Mouse (Mus musculus): ENCODE results near the gene Slc6a5. TPM values are rescaled to one million over a fixed set of nuclear protein-coding genes. Genes with fewer than 3 reads are reported as not detected.
"Not testable (repeated sequence)": the region's sequence is repeated elsewhere in the genome, so short reads cannot be mapped to it uniquely, and the experiment has no call there.

The Slc6a5 gene
- polyA plus RNA-seq, 1 experiment, result 0.01 TPM

DNA sequence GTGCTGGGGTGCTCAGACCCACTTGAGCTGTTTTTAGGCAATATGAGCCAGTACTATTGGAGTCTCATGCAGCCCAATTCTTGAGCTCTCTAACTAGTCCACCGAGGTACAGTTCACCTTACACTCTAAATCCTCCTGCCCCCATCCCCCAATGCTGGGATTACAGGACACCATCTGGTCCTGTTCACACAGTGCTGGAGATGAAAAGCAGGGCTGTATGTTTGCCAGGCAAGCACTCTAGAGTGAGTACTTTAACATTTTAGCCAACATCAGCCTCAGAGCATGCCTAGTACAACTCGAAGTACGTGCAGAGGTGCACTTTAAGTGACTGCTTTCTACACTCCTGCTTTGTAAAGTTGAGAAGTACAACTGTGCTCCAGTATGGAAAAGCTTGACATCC lies 18.6 kb downstream of the Slc6a5 start:
- no peak overlapping the region for H3K27ac ChIP-seq (ENCODE audit: control insufficient read depth, insufficient read depth, low read depth, low read length)
- H3K4me3 ChIP-seq (ENCODE audit: control insufficient read depth, low read depth, low read length), result no peak overlapping the region
- H3K36me3 ChIP-seq (ENCODE audit: control insufficient read depth, insufficient read depth, low read length), result no peaks in the 10 kb centered on the region
- H3K27me3 ChIP-seq (ENCODE audit: control insufficient read depth, insufficient read depth, low read length), result no peaks in the 10 kb centered on the region
- TF ChIP-seq POLR2A (IDR thresholded peaks at IDR 0.05; ENCODE audit: control insufficient read depth, low read depth, low read length) (no peak), CTCF (IDR thresholded peaks at IDR 0.05; ENCODE audit: control insufficient read depth, insufficient read depth, insufficient replicate concordance, low read depth, low read length) (no peak)
- H3K4me1 ChIP-seq (ENCODE audit: control insufficient read depth, insufficient read depth, low read length), result peaks cover 8% of the 10 kb centered on the region

GRCm38 (mm10) chr7:49929999-49930398 lies 20.1 kb downstream of the Slc6a5 start:
- Histone ChIP-seq H3K36me3 (ENCODE audit: control insufficient read depth, insufficient read depth, low read length) (no peaks in the 10 kb centered on the region), H3K27me3 (ENCODE audit: control insufficient read depth, insufficient read depth, low read length) (no peaks in the 10 kb centered on the region), H3K27ac (ENCODE audit: control insufficient read depth, insufficient read depth, low read depth, low read length) (no peak overlapping the region), H3K4me3 (ENCODE audit: control insufficient read depth, low read depth, low read length) (no peak overlapping the region), H3K4me1 (ENCODE audit: control insufficient read depth, insufficient read depth, low read length) (no peaks in the 10 kb centered on the region)
- TF ChIP-seq POLR2A (IDR thresholded peaks at IDR 0.05; ENCODE audit: control insufficient read depth, low read depth, low read length) (no peak), CTCF (IDR thresholded peaks at IDR 0.05; ENCODE audit: control insufficient read depth, insufficient read depth, insufficient replicate concordance, low read depth, low read length) (no peak)

GRCm38 (mm10) chr7:49933386-49934115 lies 23.6 kb downstream of the Slc6a5 start:
- H3K27me3 ChIP-seq (ENCODE audit: control insufficient read depth, insufficient read depth, low read length); H3K27ac ChIP-seq (ENCODE audit: control insufficient read depth, insufficient read depth, low read depth, low read length); H3K36me3 ChIP-seq (ENCODE audit: control insufficient read depth, insufficient read depth, low read length); H3K4me1 ChIP-seq (ENCODE audit: control insufficient read depth, insufficient read depth, low read length); H3K4me3 ChIP-seq (ENCODE audit: control insufficient read depth, low read depth, low read length): not testable (repeated sequence)

- Histone ChIP-seq H3K36me3 (ENCODE audit: control insufficient read depth, insufficient read depth, low read length) (no peaks in the 10 kb centered on the region), H3K27ac (ENCODE audit: control insufficient read depth, insufficient read depth, low read depth, low read length) (no peak overlapping the region)
- TF ChIP-seq CTCF (IDR thresholded peaks at IDR 0.05; ENCODE audit: control insufficient read depth, insufficient read depth, insufficient replicate concordance, low read depth, low read length) (no peak), POLR2A (IDR thresholded peaks at IDR 0.05; ENCODE audit: control insufficient read depth, low read depth, low read length) (no peak)
Measured at GRCm38 (mm10) chr7:49936821-49937220, 26.9 kb downstream of the Slc6a5 start.

DNA sequence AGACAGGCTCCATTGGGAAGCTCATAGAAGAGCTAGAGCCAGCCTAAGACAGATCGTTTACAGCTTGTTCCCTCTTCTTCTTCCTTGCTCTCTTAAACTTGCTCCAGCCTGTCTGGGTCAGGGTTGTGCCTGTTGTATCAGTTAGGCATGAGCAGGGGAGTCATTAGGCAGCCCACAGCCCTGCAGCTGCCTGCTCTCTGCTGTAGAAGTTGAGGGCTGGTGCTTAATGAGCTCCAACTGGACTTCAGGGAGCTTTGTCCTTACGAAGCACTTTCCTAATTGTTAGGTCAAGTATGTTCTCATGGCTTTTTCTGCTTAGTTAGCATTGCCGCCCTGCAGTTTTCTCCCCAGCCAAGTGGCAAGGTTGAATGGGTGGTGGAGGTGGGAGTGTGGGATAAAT lies 32.1 kb downstream of the Slc6a5 start:
- TF ChIP-seq CTCF (IDR thresholded peaks at IDR 0.05; ENCODE audit: control insufficient read depth, insufficient read depth, insufficient replicate concordance, low read depth, low read length) (no peak), POLR2A (IDR thresholded peaks at IDR 0.05; ENCODE audit: control insufficient read depth, low read depth, low read length) (no peak)
- no peak overlapping the region for H3K4me3 ChIP-seq (ENCODE audit: control insufficient read depth, low read depth, low read length)
- no peaks in the 10 kb centered on the region for H3K4me1 ChIP-seq (ENCODE audit: control insufficient read depth, insufficient read depth, low read length)
- H3K27ac ChIP-seq (ENCODE audit: control insufficient read depth, insufficient read depth, low read depth, low read length), result no peak overlapping the region
- no peaks in the 10 kb centered on the region for H3K36me3 ChIP-seq (ENCODE audit: control insufficient read depth, insufficient read depth, low read length)
- H3K27me3 ChIP-seq (ENCODE audit: control insufficient read depth, insufficient read depth, low read length), result no peaks in the 10 kb centered on the region

More at GRCm38 (mm10) chr7:49936821-49937220, 26.9 kb downstream of the Slc6a5 start:
- no peak overlapping the region for H3K4me3 ChIP-seq (ENCODE audit: control insufficient read depth, low read depth, low read length)
- no peaks in the 10 kb centered on the region for H3K4me1 ChIP-seq (ENCODE audit: control insufficient read depth, insufficient read depth, low read length)
- no peaks in the 10 kb centered on the region for H3K27me3 ChIP-seq (ENCODE audit: control insufficient read depth, insufficient read depth, low read length)

DNA sequence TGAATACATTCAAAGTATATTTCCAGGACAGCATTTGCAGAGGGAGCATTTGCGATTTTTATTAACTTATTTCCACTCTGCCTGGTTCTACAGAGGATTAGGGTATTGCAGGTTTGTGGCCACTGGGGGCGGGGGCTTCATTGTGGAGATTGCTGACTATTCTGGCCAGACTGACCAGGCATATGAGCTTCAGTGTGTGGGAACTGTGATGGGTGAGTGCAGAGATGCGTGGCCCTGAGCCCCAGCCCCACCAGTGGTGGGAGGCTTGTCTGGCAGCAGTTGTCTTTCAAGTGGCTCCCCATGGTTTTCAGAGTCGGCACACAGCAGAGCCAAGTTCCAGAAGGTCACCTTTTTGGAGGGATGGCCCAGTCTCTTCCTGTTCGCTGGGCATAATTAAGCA lies 32.5 kb downstream of the Slc6a5 start:
- no peak for TF ChIP-seq POLR2A (IDR thresholded peaks at IDR 0.05; ENCODE audit: control insufficient read depth, low read depth, low read length)
- TF ChIP-seq CTCF (IDR thresholded peaks at IDR 0.05; ENCODE audit: control insufficient read depth, insufficient read depth, insufficient replicate concordance, low read depth, low read length), result no peak
- Histone ChIP-seq H3K27ac (ENCODE audit: control insufficient read depth, insufficient read depth, low read depth, low read length) (no peak overlapping the region), H3K4me1 (ENCODE audit: control insufficient read depth, insufficient read depth, low read length) (no peaks in the 10 kb centered on the region), H3K27me3 (ENCODE audit: control insufficient read depth, insufficient read depth, low read length) (no peaks in the 10 kb centered on the region), H3K36me3 (ENCODE audit: control insufficient read depth, insufficient read depth, low read length) (no peaks in the 10 kb centered on the region), H3K4me3 (ENCODE audit: control insufficient read depth, low read depth, low read length) (no peak overlapping the region)

DNA sequence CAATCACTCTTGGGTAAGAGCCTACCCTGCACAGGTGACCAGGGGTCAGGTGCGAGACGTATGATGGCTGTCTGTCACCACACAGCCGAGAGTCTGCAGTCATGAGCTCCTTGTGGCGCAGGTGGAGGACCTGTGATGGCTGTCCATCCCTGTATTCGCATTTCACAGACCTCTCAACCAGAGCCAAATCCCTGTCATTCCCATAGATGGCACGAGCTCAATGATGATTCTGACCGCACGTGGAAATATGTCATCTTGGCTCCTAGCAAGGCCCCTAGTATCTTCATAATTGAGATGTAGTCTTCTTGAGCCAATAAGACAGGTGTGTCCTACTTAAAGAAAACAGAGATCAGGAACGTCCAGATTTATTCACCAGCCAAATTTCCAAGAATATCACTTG lies 36.7 kb downstream of the Slc6a5 start:
- no peaks in the 10 kb centered on the region for H3K27me3 ChIP-seq (ENCODE audit: control insufficient read depth, insufficient read depth, low read length)
- TF ChIP-seq POLR2A (IDR thresholded peaks at IDR 0.05; ENCODE audit: control insufficient read depth, low read depth, low read length), result no peak
- no peak for TF ChIP-seq CTCF (IDR thresholded peaks at IDR 0.05; ENCODE audit: control insufficient read depth, insufficient read depth, insufficient replicate concordance, low read depth, low read length)
- no peak overlapping the region for H3K27ac ChIP-seq (ENCODE audit: control insufficient read depth, insufficient read depth, low read depth, low read length)
- H3K4me1 ChIP-seq (ENCODE audit: control insufficient read depth, insufficient read depth, low read length), result no peaks in the 10 kb centered on the region
- H3K4me3 ChIP-seq (ENCODE audit: control insufficient read depth, low read depth, low read length), result no peak overlapping the region
- H3K36me3 ChIP-seq (ENCODE audit: control insufficient read depth, insufficient read depth, low read length), result no peaks in the 10 kb centered on the region
